Mouse (Mus musculus): Measurements from ENCODE around the gene Zfp385c. TPM values are rescaled to one million over a fixed set of nuclear protein-coding genes. Genes with fewer than 3 reads are reported as not detected.
"Not testable (repeated sequence)": the region's sequence is repeated elsewhere in the genome, so short reads cannot be mapped to it uniquely, and the experiment has no call there.

The Zfp385c gene
- polyA plus RNA-seq, 1 experiment = 0.14 TPM

DNA sequence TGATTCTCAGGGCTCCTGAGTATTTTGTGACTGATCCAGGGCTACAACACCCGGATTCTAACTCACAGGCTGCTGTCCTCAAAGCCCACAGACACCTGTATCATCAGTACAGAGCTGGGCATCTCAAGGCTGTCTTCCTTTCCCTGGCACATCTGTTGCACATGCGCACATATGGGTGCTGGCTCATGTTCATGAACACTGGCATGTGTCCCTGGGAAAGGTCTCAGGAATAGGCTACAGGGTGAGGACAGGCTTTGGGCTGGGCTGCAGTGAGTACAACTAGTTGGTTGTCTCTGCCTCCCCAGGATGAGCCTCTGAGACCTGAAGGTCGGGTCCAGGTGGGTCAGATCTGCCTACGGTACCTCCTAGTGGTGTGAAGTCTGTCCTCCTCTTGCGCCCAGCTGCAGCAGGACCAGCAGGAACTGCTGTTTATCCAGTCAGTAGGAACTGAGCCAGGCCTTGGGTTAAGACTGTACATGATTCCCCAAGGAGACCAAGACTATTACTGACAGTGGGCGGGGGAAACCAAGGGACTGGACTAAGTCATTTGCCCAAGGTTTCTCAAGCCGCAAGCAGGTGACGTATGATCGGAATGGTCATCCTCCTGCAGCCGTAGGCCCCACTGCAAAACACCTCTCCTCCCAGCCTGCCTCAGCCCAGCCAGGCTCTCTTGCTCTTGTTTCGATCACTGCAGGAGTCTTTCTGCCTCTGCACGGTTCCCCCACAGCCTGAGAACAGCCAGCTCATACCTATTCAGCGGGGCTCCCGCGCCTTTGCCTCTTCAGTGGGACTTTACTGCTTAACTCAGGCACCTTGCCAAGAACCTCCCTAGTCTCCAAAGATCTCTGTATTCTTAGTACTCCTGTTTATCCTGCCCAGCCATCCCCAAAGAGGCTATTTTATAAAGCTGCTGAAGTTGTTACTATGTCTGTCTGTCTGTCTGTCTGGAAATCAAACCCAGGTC is 48.4 kb downstream of the Zfp385c start:
- no peak for DNase-seq (ENCODE audit: low read depth, low spot score)
- WGBS = 54% methylated on average over 15 of the region's 15 CpGs

DNA sequence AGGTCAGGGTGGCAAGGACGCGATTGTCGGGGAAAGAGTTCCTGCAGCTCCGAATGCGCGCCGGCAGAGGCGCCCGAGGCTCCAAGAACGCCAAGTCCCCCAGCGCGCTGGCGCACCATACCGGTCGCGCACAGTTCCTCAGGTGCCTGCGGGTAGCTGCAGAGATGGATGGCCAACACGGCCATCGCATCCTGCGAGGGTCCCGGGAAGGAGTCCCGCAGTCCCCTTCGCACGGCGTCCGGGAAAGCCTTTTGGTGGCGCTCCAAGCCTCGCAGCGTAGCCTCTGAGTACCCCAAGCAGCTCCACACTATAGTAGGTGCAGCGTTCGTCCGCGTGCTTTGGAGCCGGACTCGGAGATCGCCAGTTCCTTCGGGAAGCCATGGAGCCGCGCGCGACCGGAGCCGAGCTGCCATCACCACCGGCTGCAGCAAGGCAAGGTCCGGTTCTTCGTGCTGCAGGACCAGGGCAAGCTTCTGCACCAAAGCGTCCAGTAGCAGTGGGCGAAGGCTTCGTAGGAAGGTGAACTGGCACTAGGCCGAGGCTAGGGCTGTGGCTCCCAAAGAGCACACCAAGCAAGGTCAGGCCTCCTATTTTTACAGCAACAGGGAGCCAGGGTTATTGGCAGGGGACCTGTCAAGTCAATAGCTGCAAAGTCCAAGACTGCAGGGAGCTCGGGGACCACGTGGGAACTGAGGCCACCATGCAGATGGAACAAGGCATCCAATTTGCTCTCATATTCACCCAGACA is 51.9 kb downstream of the Zfp385c start:
- 6% methylated on average over 52 of the region's 52 CpGs for WGBS
- DNase-seq (ENCODE audit: low read depth, low spot score) = no peak

DNA sequence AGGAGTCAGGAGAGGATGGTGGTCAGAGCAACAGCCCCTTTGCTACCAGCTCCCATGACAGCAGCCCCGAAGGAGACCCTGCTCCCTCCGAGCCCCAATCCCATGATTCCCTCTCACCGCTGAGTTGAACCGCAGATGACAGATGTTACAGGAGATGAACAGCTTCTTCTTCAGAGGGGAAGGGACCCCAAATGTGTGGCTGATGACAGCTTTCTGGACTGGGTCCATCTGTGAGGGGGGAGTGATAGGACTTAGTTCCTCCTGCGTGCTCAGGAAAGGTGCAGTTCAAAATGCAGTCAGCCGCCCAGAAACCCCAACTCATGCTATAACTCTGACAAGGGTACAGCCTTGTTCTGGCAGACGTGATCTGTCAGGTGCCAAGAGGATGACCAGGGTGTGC is 57.7 kb downstream of the Zfp385c start:
- WGBS = 66% methylated on average over 7 of the region's 7 CpGs
- DNase-seq (ENCODE audit: low read depth, low spot score) = no peak

DNA sequence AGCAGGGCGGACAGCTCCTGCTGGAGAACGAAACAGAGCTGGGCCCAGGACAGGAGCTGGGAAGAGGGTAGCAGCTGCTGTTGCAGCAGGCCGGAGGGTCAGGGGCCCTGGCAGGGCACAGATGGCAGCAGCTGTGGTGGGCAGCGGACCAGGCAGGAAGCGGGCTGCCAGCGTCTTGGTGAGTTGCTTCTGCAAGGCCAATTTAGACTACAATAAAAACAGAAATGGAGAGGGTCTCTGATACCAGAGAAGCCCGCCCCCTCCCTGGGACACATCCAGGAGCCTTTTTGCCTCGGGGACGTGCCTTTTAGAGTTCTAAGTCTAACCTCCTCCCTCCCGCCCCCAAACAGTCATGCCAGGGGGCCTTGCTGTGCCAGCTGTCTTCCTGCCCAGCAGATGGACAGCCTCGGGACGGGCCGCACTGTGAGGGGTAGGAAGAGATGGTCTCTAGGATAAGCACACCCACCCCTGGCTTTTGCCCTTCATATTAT is 63.3 kb downstream of the Zfp385c start:
- 50% methylated on average over 13 of the region's 13 CpGs for WGBS
- no peak for DNase-seq (ENCODE audit: low read depth, low spot score)

DNA sequence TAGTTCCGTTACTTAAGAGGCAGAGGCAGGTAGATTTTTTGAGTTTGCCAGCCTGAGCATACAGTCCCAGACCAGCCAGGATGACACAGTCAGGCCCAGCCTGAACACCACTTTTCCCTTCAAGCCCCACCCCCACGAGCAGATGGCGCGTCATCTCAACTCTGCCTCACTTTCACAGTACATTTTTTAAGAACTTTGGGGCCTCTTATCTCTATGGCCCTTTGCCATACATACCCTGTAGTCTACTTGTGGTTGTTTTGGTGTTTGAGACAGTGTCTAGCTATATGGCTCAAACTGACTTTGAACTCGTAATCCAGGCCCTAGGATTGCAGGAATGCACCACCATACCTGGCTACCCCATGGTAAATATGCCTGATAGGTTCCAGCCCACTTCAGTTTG is 64.2 kb downstream of the Zfp385c start:
- 88% methylated on average over 5 of the region's 5 CpGs for WGBS
- DNase-seq (ENCODE audit: low read depth, low spot score) = no peak

DNA sequence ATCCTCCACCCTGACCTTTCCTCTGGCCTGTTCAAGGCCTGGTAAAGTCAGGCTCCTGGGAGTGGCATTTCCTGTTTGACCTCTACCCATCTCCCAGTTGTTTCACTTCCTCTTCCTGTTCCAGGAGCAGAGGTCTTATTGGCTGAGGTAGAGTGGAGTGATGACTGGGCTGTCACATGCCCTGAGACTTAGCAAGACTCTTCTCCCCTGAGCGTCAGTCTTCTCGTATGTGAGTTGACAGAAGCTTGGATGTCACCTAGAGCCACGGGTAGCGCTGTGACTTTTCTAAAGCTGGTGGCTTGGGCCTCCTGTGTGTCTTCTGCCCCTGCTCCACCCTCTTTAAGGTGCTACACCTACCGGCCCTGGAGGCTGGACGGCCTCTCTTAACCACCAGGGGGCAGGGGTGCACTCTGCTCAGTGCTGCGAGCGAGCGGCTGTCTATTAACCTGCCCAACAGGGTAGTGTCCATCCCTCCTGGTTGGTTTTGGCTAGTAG is 65.5 kb downstream of the Zfp385c start:
- 17% methylated on average over 9 of the region's 9 CpGs for WGBS
- DNase-seq (ENCODE audit: low read depth, low spot score) = peak; percentile 83

DNA sequence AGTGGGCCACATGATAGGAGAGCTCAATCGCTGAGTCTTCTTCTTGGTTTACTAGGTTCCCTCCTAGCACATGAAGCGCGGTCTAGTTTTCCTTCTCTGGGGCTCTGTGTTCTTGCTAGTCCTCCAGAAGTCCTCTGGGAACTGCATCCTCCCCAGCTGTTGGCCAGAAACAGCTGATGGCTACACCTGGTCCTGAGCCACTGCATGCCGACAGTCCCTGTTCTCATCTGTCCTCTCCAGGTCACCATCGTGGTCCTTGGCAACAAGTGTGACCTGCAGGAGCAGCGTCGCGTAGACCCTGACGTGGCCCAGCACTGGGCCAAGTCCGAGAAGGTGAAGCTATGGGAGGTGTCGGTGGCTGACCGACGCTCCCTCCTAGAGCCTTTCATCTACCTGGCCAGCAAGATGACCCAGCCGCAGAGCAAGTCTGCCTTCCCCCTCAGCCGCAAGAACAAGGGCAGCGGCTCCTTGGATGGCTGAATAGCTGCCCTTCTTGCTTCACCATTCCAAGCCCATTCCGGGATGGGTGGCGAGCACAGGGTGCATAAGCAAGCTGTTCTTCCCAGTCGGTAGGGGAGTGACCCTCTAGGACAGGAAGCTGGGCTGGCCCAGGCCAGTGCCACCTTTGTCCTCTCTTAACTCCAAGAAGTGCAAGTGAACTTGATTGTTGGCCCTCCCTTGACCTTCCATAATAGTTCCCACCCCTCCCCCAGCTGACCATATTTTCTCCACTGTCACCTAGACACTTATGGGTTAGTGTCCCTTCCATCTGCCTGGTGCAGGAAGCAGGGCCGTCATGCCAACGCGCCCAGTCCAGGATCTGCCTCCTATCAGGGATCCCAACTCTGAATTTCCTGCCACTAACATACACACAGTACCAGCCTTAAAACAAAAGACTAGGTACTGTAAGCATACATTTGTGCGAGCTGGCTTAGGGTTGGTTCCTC is 66.2 kb downstream of the Zfp385c start:
- WGBS = 86% methylated on average over 23 of the region's 23 CpGs
- no peak for DNase-seq (ENCODE audit: low read depth, low spot score)

DNA sequence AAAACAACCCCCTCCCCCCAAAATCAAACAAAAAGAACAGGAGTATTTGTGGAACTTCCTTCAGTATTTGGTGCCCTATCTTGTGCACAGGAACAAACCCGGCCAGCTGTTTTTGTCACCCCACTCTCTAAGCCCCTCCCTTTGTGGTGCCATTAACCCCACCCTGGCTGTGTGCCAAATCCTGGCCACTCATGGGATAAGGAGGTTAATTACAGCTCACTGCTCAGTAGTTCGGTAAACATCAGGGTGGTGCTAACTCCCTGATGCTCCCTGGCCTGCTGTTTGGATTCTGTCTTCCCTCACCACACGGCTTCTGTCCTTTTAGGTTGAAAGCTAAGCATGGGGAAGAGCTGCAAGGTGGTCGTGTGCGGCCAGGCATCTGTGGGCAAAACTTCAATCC is 68.4 kb downstream of the Zfp385c start:
- peak; percentile 90 for DNase-seq (ENCODE audit: low read depth, low spot score)

DNA sequence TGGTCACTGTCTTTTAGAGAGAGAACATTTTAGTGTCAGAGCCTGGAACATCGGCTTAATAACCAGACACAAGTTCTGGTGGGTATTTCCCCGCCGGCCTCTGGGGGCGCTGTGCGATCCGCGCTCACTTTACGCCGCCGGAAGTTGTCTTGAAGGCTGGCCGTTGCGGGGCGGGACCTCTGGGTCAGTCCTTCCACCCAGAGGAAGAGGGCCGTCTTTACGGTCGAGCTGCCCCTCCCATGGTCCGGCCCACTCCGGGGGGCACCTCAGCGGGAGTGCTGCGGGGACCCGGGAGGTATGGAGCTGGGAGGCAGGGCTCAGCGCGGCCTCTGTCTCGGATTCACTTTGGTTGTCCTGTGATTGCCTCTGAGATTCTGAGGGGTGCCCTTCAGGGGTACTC is 69.5 kb downstream of the Zfp385c start:
- peak; percentile 78 for DNase-seq (ENCODE audit: low read depth, low spot score)
- WGBS = under 1% methylated on average over 24 of the region's 24 CpGs

More for the DNA sequence above, 68.4 kb downstream of the Zfp385c start:
- 18% methylated on average over 5 of the region's 5 CpGs for WGBS

DNA sequence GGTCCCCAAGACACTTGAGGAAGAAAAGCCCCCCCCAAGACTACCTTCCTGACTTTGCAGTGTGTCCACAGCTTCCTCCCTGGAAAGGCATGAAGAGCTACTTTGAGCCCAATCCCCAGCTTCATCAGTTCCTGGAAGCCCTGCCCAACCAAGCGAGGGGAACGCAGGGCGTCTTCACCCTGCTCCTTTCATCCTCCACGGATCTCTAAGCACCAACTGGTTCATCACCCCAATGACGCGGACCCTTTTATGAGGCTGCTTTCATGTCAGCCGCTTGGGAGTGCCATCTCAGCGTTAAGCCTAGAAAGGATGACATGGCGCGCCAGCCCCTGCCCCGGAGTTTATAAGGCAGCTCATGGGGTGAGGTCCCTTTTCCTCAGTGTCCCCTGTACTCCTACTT is 72.3 kb downstream of the Zfp385c start, which contains the start of gene Dnajc7:
TSS of gene Dnajc7 (minus strand) at position 187 of the 400 bp plus-strand sequence.
- 5% methylated on average over 11 of the region's 11 CpGs for WGBS
- DNase-seq (ENCODE audit: low read depth, low spot score) = no peak

DNA sequence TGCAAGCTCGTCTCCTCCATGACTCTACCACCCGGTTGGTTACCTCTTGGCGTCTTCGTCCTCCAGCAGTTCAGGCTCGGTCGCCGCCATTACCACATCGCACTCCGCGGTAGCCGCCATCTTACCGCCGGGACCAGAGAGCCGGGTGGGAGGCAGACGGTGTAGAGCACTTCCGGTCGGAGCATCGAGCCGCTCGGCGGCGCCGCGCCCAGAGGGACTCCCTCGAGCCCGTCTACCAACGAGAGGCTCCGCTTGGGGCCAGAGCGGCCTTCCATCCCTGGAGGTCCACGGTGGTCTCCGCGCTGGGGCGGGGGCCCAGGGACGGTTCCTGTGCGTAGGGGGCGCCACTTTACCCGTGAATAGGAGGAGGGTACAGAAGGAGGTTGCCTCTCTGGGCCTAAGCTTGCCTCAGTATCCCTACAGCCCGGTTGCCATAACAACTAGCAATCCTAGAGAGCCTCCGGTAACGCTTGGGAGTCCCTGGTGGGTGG is 72.7 kb downstream of the Zfp385c start:
- WGBS = under 1% methylated on average over 40 of the region's 40 CpGs
- peak; percentile 69 for DNase-seq (ENCODE audit: low read depth, low spot score)

DNA sequence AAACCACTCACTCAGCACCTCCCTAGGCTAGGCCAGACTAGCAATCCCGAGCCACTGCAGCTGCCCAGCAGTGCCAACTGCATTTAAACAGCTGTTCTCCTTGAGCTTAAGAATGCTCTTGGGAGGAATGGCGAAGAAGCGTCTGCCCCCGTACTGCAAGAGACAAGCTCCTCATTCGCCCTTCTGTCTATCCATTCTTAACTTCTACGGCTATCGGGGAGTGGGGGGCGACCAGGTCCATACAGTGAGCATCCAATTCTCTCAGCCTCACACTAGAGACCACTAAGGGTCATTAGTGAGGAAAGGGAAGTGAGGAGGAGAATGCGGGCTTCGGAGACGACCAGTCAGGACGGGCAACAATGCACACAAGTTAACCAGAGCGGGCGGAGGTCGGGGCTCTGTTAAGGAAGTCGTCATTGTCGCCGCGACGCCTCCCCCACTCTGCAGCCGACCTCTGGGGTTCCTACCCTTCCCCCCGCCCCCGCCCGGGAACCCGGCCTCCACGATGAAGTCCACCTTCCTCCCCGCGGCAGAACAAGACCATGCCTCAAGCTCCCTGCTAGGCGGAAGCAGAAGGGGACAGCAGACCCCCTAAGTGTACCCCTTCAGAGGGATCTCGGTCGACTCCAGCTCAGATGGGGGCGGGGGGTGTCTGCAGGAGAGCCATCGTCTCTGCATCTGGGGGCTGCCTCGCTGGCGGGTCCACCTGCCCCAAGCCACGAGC is 73.3 kb downstream of the Zfp385c start, which contains the start of gene Nkiras2:
TSS of gene Nkiras2 (plus strand) at position 484 of the 724 bp plus-strand sequence.
- WGBS = under 1% methylated on average over 36 of the region's 36 CpGs
- no peak for DNase-seq (ENCODE audit: low read depth, low spot score)

DNA sequence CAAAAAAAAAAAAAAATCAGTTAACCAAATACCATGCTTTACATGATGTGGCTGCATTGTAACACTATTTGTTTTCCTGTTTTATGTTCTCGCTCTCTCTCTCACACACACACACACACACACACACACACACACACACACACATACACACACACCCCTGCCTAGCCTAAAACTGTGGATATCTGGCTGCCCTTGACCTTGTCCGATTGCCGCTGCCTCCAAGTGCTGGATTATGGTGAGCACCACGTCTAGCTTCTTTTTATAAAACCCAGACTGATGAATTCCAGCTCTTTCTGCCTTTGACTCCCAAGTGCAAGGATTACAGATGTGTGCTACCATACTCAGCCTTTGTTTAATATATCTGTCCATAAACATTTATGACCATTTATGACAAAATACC is 74.8 kb downstream of the Zfp385c start:
- no peak for DNase-seq (ENCODE audit: low read depth, low spot score)
- 36% methylated on average over 4 of the region's 4 CpGs for WGBS

DNA sequence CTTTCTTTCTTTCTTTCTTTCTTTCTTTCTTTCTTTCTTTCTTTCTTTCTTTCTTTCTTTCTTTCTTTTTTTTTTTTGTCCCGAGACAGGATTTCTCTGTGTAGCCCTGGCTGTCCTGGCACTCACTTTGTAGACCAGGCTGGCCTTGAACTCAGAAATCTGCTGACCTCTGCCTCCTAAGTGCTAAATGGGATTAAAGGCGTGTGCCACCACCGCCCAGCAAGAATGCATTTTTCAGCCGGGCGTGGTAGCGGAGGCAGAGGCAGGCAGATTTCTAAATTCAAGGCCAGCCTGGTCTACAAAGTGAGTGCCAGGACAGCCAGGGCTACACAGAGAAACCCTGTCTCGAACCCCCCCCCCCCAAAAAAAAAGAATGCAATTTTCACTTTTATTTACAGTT is 75.4 kb downstream of the Zfp385c start:
- 88% methylated on average over 7 of the region's 7 CpGs for WGBS

DNA sequence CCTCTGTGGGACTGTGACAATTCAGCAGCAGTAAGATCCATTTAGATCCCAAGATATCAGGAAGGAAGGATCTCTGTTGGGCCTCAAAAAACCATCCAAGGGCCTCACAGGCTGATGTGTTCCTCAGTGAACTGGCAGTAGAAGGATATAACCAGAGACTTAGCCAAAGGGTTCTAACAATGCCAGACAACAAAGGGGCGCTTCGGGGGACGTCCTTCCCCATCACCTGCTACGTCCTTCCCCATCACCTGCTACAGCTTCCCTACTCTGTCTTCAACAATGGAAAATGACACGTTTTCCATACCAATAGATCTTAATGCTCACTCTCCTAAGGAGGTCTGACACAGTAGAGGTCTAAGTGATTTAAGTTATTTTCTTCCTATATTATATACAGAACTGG is 75.9 kb downstream of the Zfp385c start:
- 89% methylated on average over 5 of the region's 5 CpGs for WGBS
- DNase-seq (ENCODE audit: low read depth, low spot score) = no peak

More for the DNA sequence above, 75.4 kb downstream of the Zfp385c start:
- DNase-seq (ENCODE audit: low read depth, low spot score) = not testable (repeated sequence)

DNA sequence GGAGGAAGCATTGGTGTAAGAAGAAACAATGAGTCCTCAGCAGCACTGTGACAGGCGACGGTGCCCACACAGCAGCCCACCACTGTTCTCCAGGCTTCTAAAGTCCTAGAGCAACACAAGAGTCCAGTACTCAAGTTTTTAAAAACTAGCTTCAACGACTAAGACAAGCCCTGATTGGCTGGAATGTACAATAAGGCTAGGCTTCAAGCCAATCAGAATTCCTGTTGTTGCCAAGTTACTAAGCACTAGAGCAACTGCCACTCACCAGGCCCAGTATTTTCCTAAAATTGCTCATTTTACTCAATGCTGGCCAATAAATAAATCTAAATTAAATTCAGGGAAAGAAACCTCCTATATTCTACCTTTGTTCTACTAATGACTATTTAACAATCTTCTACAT is 79.0 kb downstream of the Zfp385c start:
- WGBS = 61% methylated on average over 3 of the region's 3 CpGs
- no peak for DNase-seq (ENCODE audit: low read depth, low spot score)

DNA sequence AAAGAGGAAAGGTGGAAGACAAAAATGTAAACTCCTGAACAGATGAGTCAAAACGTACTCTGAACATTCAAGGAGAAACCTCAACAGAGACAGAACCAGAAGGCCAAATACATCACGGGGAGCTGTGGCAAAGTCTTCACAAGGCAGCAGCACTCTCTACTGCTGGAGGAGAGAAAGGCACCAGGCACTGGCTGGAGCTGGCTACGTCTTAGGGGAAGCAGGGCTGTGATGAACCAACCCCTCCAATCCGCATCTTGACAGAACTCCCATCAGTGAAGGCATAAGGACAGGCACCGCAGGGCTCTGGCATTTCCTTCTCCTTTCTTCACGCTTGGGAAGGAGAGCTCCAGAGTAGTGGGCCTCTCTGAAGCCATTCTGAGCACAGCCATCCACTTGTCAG is 80.6 kb downstream of the Zfp385c start:
- DNase-seq (ENCODE audit: low read depth, low spot score) = no peak
- WGBS = 79% methylated on average over 6 of the region's 6 CpGs

DNA sequence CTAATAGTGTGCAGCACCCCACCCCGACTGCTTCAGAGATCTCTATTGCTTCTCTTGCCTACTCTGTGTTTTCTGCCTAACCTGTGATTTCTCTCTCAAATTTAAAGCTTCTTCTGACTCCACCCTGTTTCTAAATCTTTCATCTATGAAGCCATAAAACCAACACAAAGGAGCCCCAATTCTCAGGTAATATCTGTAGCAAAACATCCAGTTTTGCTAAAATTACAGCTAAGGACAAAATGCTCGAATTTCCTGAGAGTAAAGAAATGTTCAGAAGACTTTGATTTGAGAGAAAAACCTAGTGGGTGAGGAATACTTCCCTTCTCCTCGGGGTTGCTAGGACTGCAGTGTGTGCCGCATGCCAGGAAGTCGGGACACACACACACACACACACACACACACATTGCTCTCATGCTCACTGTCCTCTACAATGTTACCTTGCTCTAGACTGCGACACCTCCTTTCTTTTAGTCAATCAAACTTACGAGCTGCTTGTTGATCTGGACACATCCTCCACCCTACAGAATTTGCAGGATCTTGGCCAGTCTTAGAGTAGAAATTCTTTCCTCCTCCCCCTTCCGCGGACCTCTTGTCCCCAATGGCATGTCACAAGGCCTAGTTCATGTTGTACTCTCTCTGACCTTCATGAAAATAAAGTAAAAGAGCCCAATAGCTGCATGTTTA is 82.1 kb downstream of the Zfp385c start:
- 55% methylated on average over 9 of the region's 9 CpGs for WGBS
- DNase-seq (ENCODE audit: low read depth, low spot score) = no peak
